Mouse (Mus musculus) hematopoietic stem cell, adult 5-6 weeks (primary cell): ENCODE measurements at regions not wholly inside any gene's neighbourhood (a gene's known extent, or its start where the extent isn't known, plus 50 kb on each side); places are given as distances from the start of the nearest gene placed in this dataset.
"Not testable (repeated sequence)": the region's sequence is repeated elsewhere in the genome, so short reads cannot be mapped to it uniquely, and the experiment has no call there.

Source experiments
- ATAC-seq, 2 experiments: fragments of 125-278 bp in 1 of 2; replicated peaks in 1 of 2; 2 replicates each; pipeline ENCODE4 v1.8.0; 2016 to 2017; ENCODE audit warnings: inconsistent platforms in 2 of 2, mild to moderate bottlenecking in 2 of 2, moderate number of reproducible peaks in 2 of 2, low read depth in 1 of 2, moderate TSS enrichment in 1 of 2; ENCODE audit not compliant: low FRiP score in 2 of 2, poor library complexity in 2 of 2, severe bottlenecking in 2 of 2, insufficient read depth in 1 of 2, low TSS enrichment in 1 of 2

GRCm38 (mm10) chr6:107222602-107223001, 307.0 kb upstream of the Lrrn1 start:
- ATAC-seq, result no peak

- not testable (repeated sequence) for ATAC-seq
Observed at GRCm38 (mm10) chr6:107229843-107230242, 299.7 kb upstream of the Lrrn1 start.

GRCm38 (mm10) chr6:107237692-107238091, 291.9 kb upstream of the Lrrn1 start:
- no peak for ATAC-seq

GRCm38 (mm10) chr6:107243981-107244380, 285.6 kb upstream of the Lrrn1 start:
- ATAC-seq, result no peak

GRCm38 (mm10) chr6:107280348-107280747, 249.2 kb upstream of the Lrrn1 start:
- no peak for ATAC-seq

GRCm38 (mm10) chr6:107290850-107291249, 238.7 kb upstream of the Lrrn1 start:
- no peak for ATAC-seq

GRCm38 (mm10) chr6:107303676-107304369, 225.7 kb upstream of the Lrrn1 start:
- no peak for ATAC-seq

- no peak for ATAC-seq
Observed at GRCm38 (mm10) chr6:107319565-107319964, 210.0 kb upstream of the Lrrn1 start.

GRCm38 (mm10) chr6:107350503-107350902, 179.1 kb upstream of the Lrrn1 start:
- no peak for ATAC-seq

- no peak for ATAC-seq
Observed at GRCm38 (mm10) chr6:107375274-107375673, 154.3 kb upstream of the Lrrn1 start.

GRCm38 (mm10) chr6:107378489-107378888, 151.1 kb upstream of the Lrrn1 start:
- no peak for ATAC-seq

- no peak for ATAC-seq
Observed at GRCm38 (mm10) chr6:107380621-107381020, 148.9 kb upstream of the Lrrn1 start.

GRCm38 (mm10) chr6:107386094-107386678, 143.4 kb upstream of the Lrrn1 start:
- ATAC-seq, result no peak

GRCm38 (mm10) chr6:107389892-107390291, 139.7 kb upstream of the Lrrn1 start:
- ATAC-seq, result no peak

GRCm38 (mm10) chr6:107394611-107395010, 135.0 kb upstream of the Lrrn1 start:
- no peak for ATAC-seq

GRCm38 (mm10) chr6:107415766-107416165, 113.8 kb upstream of the Lrrn1 start:
- ATAC-seq, result no peak

- no peak for ATAC-seq
Observed at GRCm38 (mm10) chr6:107422091-107422490, 107.5 kb upstream of the Lrrn1 start.

- no peak for ATAC-seq
Observed at GRCm38 (mm10) chr6:107426529-107426928, 103.0 kb upstream of the Lrrn1 start.

- no peak for ATAC-seq
Observed at GRCm38 (mm10) chr6:107431033-107431432, 98.5 kb upstream of the Lrrn1 start.
